Mouse (Mus musculus): ENCODE results near the gene Osm. TPM values are rescaled to one million over a fixed set of nuclear protein-coding genes. Genes with fewer than 3 reads are reported as not detected.

Osm gene
- total RNA-seq, 2 experiments from 2014 or later: 0.30 TPM; not detected in 1

GRCm38 (mm10) chr11:4264066-4264465, 27.8 kb downstream of the Osm start:
- no peak for DNase-seq
- intact Hi-C loops (cut with DNase I): loop anchor here (10.0 kb wide), 1 partner anchor 601 kb away; no protein-coding TSS in a partner anchor

- intact Hi-C loops (cut with DNase I): loop anchor here (10.0 kb wide), 1 partner anchor 598 kb away; no protein-coding TSS in a partner anchor
- no peak for DNase-seq
These were observed 30.3 kb downstream of the Osm start for GRCm38 (mm10) chr11:4266271-4267201.

GRCm38 (mm10) chr11:4267202-4267578, 31.0 kb downstream of the Osm start:
- no peak for DNase-seq
- intact Hi-C loops (cut with DNase I): loop anchor here (10.0 kb wide), 1 partner anchor 598 kb away; no protein-coding TSS in a partner anchor

DNA sequence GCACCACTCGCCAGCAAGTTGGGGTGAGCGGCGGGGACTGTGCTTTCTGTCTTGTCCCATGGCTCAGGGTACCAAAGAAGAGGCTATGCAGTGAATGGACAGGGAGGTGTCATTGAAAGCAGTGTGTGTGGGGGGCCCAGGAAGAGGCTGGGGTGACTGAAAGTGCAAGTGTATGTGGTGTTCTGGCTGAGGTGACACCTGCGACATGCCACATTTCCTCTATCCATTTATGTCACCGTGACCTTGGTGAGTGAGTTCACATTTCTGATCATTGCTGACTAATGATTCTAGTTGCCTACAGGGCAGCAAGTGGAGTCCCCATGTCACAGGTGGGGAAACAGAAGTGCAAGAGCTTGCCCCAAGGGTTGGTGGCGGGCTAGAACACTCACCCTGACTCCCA, 32.3 kb downstream of the Osm start:
- intact Hi-C loops (cut with DNase I): loop anchor here (10.0 kb wide), 1 partner anchor 596 kb away; no protein-coding TSS in a partner anchor
- DNase-seq: no peak

DNA sequence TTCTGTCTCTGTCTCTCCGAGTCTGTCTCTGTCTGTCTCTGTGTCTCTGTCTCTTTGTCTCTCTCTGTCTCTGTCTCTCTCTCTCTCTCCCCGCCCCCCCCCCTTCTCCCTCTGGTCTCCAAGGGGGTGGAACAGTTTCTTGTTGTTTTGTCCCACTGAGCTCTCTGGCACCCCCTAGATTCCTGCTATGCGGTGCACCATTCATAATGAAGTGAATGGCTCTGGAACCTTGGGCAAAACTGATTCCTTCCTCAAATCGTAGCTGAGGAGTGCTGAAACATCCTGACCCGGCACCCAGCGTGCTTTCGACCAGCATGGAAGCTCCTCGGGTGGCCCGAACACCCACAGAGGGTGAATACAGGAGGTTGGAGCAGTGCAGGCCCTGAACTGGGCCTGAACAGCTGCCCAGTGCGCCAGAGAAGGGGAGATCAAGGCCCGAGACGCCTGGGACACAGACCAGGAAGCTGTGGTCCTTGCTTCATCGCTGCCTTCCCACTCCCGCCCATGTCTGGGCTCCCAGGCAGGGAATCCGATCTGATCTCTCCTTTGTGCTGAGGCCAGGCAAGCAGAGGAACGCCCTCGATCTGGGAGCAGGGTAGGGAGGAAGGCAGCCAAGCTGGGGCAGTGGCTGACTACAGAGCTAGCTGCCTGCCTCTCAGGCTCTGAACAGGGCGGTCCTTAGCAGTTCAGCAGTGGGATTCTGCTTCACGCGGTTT, 34.7 kb downstream of the Osm start:
- intact Hi-C loops (cut with DNase I): no loop called here

GRCm38 (mm10) chr11:4271544-4271943, 35.3 kb downstream of the Osm start:
- intact Hi-C loops (cut with DNase I): no loop called here
- DNase-seq: no peak

More for the DNA sequence above, 34.7 kb downstream of the Osm start:
- no peak for DNase-seq

DNA sequence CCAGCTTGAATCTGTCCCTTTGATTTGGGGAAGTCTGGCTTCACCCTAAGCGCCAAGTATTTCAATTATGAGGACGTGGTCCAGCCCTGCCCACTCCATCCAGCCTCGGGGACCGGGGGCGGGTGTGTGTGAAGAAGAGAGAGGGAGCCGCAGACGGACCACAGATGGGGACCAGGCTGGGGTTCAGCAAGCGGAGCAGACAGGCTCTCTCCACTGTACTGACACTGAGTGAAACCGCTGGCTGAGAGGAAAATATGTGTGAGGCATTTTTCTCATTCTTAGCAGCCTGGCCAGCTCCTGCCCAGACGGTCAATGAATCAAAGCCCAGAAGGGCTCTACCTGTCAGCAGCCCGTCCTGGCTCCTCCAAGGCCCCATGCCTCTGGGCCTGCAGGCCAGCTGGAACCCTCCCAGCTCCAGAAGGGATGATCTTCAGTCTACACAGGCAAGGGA, 40.2 kb downstream of the Osm start:
- intact Hi-C loops (cut with DNase I): no loop called here
- peak; percentile 69 for DNase-seq

GRCm38 (mm10) chr11:4279909-4280308, 43.7 kb downstream of the Osm start:
- intact Hi-C loops (cut with DNase I): no loop called here
- peak; percentile 28 for DNase-seq

DNA sequence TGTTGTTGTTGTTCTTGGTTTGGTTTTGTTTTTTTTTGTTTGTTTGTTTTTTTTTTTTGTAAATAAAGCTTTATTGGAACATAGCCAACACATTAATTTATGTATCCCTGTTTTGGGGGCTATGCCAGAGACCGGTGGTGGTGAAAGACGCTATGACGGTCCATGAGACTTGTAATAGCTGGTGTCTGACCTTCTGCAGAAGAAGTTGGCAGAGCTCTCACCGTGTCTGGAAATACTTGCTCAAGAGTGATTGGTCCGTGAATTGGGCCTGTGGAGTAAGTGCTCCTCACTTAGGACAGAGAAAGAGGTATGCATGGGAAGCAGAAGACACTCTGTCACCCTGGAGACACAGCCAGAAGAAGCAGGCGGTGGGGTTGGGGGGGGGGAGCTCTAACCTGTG, 45.6 kb downstream of the Osm start:
- no peak for DNase-seq
- intact Hi-C loops (cut with DNase I): no loop called here

DNA sequence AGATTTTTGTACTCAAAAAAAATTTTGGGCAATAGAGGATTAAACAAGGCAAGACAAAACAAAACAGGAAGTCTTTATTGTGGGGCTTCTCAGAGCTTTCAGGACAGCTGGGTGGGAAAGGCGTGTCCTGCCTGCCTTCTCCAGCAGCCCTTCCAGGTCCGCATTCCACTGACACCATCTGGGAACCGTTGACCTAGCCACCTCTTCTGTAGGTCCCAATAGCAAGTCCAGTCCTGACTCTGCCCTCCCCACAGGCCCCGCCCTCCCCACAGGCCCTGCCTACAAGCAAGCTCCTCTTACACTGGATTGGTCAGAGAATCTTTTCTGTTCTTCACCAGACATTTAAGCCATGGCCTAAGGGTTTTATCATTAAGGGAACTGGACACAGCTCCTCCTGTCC, 47.4 kb downstream of the Osm start:
- intact Hi-C loops (cut with DNase I): no loop called here
- no peak for DNase-seq

DNA sequence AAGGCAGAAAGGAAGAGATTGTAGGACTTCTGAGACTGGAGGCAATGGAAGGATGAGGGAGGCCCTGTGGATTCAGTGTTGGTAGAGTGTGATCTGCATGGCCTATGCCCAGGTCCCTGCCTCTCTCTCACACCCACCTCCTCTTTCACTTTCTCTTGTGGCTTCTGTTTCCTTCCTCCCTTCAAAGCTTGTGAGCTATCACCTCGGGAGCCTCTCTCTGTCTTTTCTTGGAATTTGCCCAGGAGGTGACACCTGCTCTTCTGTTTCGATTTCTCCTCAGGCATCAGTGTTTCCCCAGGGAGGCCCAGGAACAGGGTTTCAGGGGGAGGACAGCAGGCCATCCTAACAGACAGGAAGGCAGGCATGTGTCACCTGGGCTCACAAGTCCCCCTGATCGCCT, 53.1 kb downstream of the Osm start:
- intact Hi-C loops (cut with DNase I): no loop called here

More for the DNA sequence above, 53.1 kb downstream of the Osm start:
- no peak for DNase-seq

Other genes starting within 250 kb of the Osm start
- not detected for gene Sec14l4, start 205.0 kb upstream of the Osm start, total RNA-seq (2021)
- gene Sec14l3, start 171.6 kb upstream of the Osm start, total RNA-seq (2021): 1 to 10 TPM; 2.3 to 4.5 TPM
- 10 to 100 TPM; 15.3 to 16.3 TPM for gene Mtfp1, start 141.0 kb upstream of the Osm start, total RNA-seq (2021)
- gene Sec14l2, start 113.0 kb upstream of the Osm start, total RNA-seq (2021): 1 to 10 TPM; 6.8 to 8.3 TPM
- gene Rnf215, start 101.2 kb upstream of the Osm start, total RNA-seq (2021): 10 to 100 TPM; 57.0 to 58.6 TPM
- gene Ccdc157, start 76.1 kb upstream of the Osm start, total RNA-seq (2021): 10 to 100 TPM; 12.1 to 13.5 TPM
- 10 to 100 TPM; 75.5 to 93.4 TPM for gene Sf3a1, start 76.1 kb upstream of the Osm start, total RNA-seq (2021)
- 10 to 100 TPM; 25.7 to 26.8 TPM for gene Tbc1d10a, start 49.6 kb upstream of the Osm start, total RNA-seq (2021)
- gene Castor1, start 18.2 kb upstream of the Osm start, total RNA-seq (2021): 1 to 10 TPM; 1.8 to 1.9 TPM
- gene Lif, start 21.1 kb downstream of the Osm start, total RNA-seq (2021): under 1 TPM; 0.08 TPM
- not detected for gene Hormad2, start 204.7 kb downstream of the Osm start, total RNA-seq (2021)